Mouse (Mus musculus) hindbrain, embryonic 10.5 days (tissue): ENCODE measurements around the gene Bhlhe40. TPM values are rescaled to one million over a fixed set of nuclear protein-coding genes. Genes with fewer than 3 reads are reported as not detected.

ENCODE experiments used
- DNase-seq: peaks from one replicate; pipeline ENCODE4 v3.0.0-alpha.2; 2017; ENCODE audit warnings: low spot score
- H3K27ac ChIP-seq: fragments of 300-500 bp; sonication (generic); 2 replicates; pipeline ENCODE4 v1.5.1; 2016; ENCODE audit warnings: mild to moderate bottlenecking, moderate library complexity
- H3K27me3 ChIP-seq: fragments of 300-500 bp; sonication (generic); 2 replicates; pipeline ENCODE4 v1.6.1; 2016; ENCODE audit warnings: mild to moderate bottlenecking; ENCODE audit not compliant: poor library complexity, insufficient read depth, severe bottlenecking
- H3K36me3 ChIP-seq: fragments of 300-500 bp; sonication (generic); 2 replicates; pipeline ENCODE4 v1.6.1; 2016; ENCODE audit warnings: mild to moderate bottlenecking, moderate library complexity
- H3K4me1 ChIP-seq: fragments of 300-500 bp; sonication (generic); replicated peaks from 2 replicates; pipeline ENCODE4 v1.6.1; 2016; ENCODE audit warnings: mild to moderate bottlenecking
- H3K4me3 ChIP-seq: fragments of 300-500 bp; sonication (generic); 2 replicates; pipeline ENCODE4 v1.5.1; 2016; ENCODE audit warnings: mild to moderate bottlenecking, moderate library complexity
- H3K9me3 ChIP-seq: fragments of 300-500 bp; sonication (generic); 2 replicates; pipeline ENCODE4 v1.6.1; 2016; ENCODE audit warnings: mild to moderate bottlenecking, moderate library complexity
- WGBS: fragments of 180-500 bp; shearing (Covaris S2); methylation state at CpG from one replicate; pipeline ENCODE4 v1.1.7; 2016; 5-methylcytosine and 5-hydroxymethylcytosine counted together
- polyA plus RNA-seq: library from polyadenylated mRNA; unstranded; fragments of >200 nt; fragmentation: Nextera tagmentation; extraction: Ambion mirVana; gene quantifications from 2 replicates; pipeline ENCODE4 v1.2.1, GENCODE M21; 2016

Gene Bhlhe40
- polyA plus RNA-seq, 1 experiment from 2014 or later, result 1.7 TPM

DNA sequence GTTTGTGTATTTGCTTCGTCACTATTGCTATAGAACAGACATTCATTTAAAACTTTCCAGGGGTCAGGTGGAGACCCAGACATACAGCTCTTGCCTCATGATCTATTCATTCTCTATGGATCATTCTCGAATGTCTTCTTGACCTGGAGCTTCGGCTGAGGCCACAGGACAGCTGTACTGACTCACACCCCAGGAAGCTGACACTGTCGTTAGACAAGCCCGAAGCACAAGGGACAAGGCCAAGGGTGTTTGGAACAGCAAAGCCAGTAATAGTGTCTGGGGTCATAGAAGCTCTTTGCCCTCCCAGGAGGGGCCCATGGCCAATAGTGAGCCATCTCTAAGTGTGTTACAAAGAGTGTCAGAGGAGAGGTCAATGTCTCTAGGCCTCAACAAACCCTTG, 24.0 kb downstream of the Bhlhe40 start:
- DNase-seq, result no peak
- 70% methylated on average over 5 of the region's 5 CpGs for WGBS
- no peak overlapping the region for H3K27ac ChIP-seq
- H3K4me1 ChIP-seq, result peaks cover 4% of the 10 kb centered on the region; the same call in 1 of the 2 replicates
- no peaks in the 10 kb centered on the region for H3K9me3 ChIP-seq
- no peaks in the 10 kb centered on the region for H3K36me3 ChIP-seq
- H3K4me3 ChIP-seq, result no peak overlapping the region
- H3K27me3 ChIP-seq, result no peaks in the 10 kb centered on the region

DNA sequence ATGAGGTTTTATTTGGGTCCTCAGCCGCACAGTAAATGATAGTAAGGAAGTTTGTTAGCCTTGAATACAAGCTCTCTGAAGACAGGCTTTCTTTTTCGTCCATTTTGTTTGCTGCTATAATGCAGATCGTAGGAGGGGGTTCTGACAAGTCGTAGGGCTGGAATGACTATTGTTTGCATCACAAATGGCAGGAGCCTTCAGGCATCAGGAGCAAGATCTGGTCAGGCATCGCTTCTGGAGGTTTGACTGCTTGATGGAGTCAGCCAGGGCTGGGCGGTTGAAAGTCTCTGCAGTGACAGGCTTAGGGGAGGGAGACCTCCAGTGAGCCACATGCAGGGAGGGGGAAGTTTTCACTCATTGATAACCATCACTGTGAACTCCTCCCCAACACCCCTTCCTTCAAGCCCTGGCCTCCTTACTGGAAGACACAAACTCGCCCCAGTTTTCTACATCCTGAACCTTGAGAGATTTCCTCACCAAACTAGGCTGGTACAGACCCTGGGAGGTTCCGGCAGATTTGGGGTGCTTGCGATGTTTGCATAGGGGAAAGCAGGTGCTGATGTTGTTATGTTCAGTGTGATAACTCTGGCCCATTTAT, 25.4 kb downstream of the Bhlhe40 start:
- Histone ChIP-seq H3K27ac (no peak overlapping the region), H3K36me3 (no peaks in the 10 kb centered on the region), H3K4me1 (peaks cover 4% of the 10 kb centered on the region; the same call in 1 of the 2 replicates), H3K4me3 (no peak overlapping the region), H3K27me3 (no peaks in the 10 kb centered on the region), H3K9me3 (no peaks in the 10 kb centered on the region)
- no peak for DNase-seq
- WGBS, result 57% methylated on average over 9 of the region's 9 CpGs

DNA sequence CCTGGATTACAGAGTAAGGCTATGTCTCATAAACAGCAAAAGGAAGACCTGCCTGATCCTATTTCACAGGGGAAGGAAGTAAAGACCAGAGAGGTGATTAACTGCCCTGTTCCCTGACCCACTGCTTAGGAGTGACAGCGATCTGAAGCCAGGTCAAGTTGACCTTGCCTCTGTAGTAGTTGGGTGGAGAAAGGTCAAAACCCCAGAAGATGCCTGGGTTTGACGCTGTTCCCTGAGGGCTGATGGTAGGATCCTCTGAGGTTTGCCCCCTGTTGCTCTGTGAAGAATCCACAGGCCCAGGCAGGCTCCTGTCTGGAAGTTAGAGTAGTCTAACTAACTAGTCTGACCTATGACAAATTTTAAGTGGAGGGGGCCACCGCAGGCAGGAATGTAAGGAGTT, 26.5 kb downstream of the Bhlhe40 start:
- no peaks in the 10 kb centered on the region for H3K36me3 ChIP-seq
- no peak for DNase-seq
- WGBS, result 87% methylated on average over 3 of the region's 3 CpGs
- H3K4me1 ChIP-seq, result peaks cover 4% of the 10 kb centered on the region; the same call in 1 of the 2 replicates
- no peak overlapping the region for H3K4me3 ChIP-seq
- H3K27me3 ChIP-seq, result no peaks in the 10 kb centered on the region
- no peaks in the 10 kb centered on the region for H3K9me3 ChIP-seq
- no peak overlapping the region for H3K27ac ChIP-seq

DNA sequence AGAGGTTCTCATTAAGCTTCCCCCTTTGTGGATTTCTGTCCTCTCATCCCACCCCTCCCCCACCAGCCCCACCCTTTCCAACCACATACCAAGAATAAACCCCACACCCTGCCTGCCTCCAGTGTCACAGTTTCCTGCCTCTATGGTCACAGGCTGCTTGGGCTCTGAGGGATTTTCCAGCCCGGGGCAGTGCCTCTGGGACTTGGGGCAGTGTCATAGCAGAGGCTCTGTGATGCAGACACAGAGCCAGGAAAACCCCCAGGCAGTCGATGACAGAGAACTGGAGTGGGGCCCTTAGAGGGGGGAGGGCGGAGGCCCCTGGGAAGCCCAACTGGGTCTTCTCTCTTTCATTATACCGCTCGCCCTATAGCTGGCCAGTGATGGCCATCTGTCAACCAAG, 27.9 kb downstream of the Bhlhe40 start:
- H3K9me3 ChIP-seq, result no peaks in the 10 kb centered on the region
- H3K4me1 ChIP-seq, result peaks cover 4% of the 10 kb centered on the region; the same call in 1 of the 2 replicates
- H3K4me3 ChIP-seq, result no peak overlapping the region
- no peak for DNase-seq
- H3K27ac ChIP-seq, result no peak overlapping the region
- H3K27me3 ChIP-seq, result no peaks in the 10 kb centered on the region
- WGBS, result 75% methylated on average over 5 of the region's 5 CpGs
- H3K36me3 ChIP-seq, result no peaks in the 10 kb centered on the region

DNA sequence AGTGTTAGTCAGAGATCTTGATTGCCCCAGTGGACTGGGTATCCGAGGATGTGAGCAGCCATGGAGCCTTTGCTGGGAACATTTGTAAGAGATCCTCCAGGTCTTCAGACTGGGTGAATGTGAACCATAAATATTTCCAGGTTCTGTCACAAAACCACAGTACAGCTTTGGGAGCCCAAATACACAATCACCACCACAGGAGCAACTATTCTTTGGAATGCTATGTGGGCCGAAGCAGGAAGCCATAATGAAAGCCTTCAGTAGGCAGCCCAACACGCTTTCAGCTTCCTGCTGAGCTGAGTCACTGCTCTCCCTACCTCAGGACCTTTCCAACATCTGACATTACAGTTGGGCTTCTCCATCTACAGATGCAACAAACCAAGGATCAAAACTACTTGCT, 32.6 kb downstream of the Bhlhe40 start:
- no peak overlapping the region for H3K4me3 ChIP-seq
- no peak for DNase-seq
- H3K36me3 ChIP-seq, result no peaks in the 10 kb centered on the region
- 74% methylated on average over 3 of the region's 3 CpGs for WGBS
- H3K27me3 ChIP-seq, result no peaks in the 10 kb centered on the region
- no peaks in the 10 kb centered on the region for H3K9me3 ChIP-seq
- H3K27ac ChIP-seq, result no peak overlapping the region
- peaks cover 10% of the 10 kb centered on the region for H3K4me1 ChIP-seq

DNA sequence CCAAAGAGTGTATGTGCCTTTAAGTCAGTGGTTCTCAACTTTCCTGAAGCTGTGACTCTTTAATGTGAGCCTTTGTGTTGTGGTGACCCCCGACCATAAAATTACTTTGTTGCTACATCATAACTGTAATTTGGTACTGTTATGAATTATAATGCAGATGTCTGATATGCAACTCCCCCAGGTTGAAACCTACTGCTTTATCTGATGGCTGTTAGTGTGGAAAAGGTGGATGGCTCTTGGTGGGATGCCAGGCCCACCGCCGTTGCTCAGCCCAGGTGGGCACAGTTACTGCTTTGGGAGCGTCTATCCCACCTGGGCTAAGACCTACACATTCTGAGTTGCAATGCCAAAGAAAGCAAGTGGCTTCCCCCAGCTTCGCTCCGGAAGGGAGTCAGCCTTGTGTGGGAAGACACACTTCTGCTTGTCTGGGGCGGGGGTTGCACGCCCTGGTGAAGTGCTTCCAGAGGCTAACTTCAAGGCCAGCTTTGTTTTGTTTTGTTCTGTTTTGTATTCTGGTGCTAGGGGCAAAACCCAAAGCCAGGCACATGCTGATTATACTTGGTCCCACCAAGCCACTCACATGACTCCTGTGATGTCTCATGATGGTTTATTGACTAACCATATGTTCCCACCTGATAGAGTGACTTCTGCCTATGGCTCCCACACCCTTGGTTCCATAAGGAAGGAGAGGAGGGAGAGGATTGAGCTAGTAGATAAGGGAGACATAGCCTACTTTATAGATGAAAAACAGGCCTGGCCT, 34.7 kb downstream of the Bhlhe40 start:
- H3K27ac ChIP-seq, result no peak overlapping the region
- WGBS, result 91% methylated on average over 8 of the region's 8 CpGs
- no peaks in the 10 kb centered on the region for H3K36me3 ChIP-seq
- DNase-seq, result no peak
- peaks cover 28% of the 10 kb centered on the region for H3K4me1 ChIP-seq
- H3K9me3 ChIP-seq, result no peaks in the 10 kb centered on the region
- H3K4me3 ChIP-seq, result no peak overlapping the region
- H3K27me3 ChIP-seq, result peaks cover 9% of the 10 kb centered on the region; the same call in 1 of the 2 replicates

DNA sequence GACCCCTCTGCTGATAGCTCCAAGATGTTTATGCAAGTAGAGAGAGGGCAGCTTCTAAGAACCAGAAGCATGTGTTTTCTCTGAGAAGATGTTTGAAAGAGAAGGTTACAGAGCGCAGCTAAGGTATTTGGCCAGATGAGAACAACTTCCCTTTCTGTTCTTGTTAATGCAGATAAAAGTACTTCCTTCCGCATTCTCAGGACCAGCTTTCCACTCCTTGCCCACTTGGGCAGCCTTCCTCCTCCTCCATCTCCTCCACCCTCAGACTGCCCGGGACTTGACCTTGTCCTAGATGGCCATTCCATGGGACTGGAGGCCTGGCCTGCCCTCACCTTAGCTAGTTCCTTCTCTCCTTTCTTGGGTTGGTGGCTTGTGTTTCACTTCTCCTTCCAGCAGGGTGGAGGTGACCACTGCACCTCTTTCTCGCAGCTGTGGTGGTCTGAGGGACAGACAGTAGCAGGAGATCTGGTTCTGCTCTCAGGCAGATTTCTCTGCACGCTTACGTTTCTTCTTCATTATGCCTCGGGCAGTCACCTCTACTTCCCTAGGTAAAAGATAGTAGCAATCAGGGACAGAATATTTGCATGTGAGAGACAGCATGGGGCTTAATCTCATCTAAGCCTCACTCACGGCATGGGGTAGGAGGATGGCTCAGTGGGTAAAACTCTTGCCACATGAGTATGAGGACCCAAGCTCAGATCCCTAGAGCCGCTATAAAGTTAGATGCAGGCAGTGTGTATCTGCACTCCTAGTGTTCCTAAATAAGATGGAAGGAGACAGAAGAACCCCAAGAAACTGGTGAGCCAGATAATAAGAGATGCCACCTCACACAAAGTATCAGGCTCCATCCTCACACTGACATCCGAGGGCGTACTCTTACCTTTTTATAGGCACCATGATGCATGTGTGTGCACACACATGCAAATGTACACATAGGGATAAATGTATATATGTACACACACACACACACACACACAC, 35.7 kb downstream of the Bhlhe40 start:
- Histone ChIP-seq H3K27ac (no peak overlapping the region), H3K9me3 (no peaks in the 10 kb centered on the region), H3K4me1 (peaks cover 38% of the 10 kb centered on the region), H3K4me3 (no peak overlapping the region), H3K27me3 (peaks cover 9% of the 10 kb centered on the region; the same call in 1 of the 2 replicates), H3K36me3 (no peaks in the 10 kb centered on the region)
- WGBS, result 79% methylated on average over 11 of the region's 11 CpGs
- no peak for DNase-seq

DNA sequence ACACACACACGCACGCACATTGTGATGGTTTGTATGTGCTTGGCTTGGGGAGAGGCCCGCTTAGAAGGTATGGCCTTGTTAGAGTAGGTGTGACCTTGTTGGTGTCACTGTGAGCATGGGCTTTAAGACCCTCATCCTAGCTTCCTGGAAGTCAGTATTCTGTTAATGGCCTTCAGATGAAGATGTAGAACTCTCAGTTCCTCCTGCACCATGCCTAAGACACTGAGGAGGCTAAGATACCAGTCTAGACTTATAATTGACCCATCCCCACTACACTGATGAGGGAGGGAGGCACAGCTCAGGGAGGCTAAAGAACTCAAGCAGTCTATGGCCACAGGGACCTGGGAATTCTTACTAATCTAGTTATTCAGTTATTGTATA, 36.4 kb downstream of the Bhlhe40 start:
- peaks cover 9% of the 10 kb centered on the region; the same call in 1 of the 2 replicates for H3K27me3 ChIP-seq
- WGBS, result 98% methylated on average over 3 of the region's 3 CpGs
- DNase-seq, result no peak
- peaks cover 40% of the 10 kb centered on the region for H3K4me1 ChIP-seq
- no peaks in the 10 kb centered on the region for H3K36me3 ChIP-seq
- H3K4me3 ChIP-seq, result no peak overlapping the region
- H3K9me3 ChIP-seq, result no peaks in the 10 kb centered on the region
- H3K27ac ChIP-seq, result no peak overlapping the region

DNA sequence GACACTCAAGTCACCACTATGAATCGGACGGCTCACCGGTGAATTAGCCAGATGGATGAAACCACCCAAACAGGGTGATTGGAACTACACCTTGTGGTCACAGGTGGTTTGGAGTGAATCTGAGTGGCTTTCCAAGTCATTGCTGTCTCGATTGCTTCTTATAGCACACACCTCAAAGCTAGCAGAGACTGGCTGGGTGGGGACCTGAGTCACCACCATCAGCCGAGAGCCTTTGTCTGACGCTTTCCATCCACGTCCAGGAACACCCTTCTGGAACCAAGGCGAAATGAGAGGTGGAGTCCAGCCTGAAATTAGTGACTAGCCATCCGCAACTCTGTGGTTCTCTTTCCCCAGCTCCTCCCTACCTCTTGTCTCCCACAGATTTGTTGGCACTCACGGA, 36.9 kb downstream of the Bhlhe40 start:
- H3K4me3 ChIP-seq, result no peak overlapping the region
- H3K36me3 ChIP-seq, result no peaks in the 10 kb centered on the region
- DNase-seq, result no peak
- 87% methylated on average over 10 of the region's 10 CpGs for WGBS
- H3K9me3 ChIP-seq, result no peaks in the 10 kb centered on the region
- H3K27me3 ChIP-seq, result peaks cover 9% of the 10 kb centered on the region; the same call in 1 of the 2 replicates
- no peak overlapping the region for H3K27ac ChIP-seq
- peaks cover 43% of the 10 kb centered on the region for H3K4me1 ChIP-seq

DNA sequence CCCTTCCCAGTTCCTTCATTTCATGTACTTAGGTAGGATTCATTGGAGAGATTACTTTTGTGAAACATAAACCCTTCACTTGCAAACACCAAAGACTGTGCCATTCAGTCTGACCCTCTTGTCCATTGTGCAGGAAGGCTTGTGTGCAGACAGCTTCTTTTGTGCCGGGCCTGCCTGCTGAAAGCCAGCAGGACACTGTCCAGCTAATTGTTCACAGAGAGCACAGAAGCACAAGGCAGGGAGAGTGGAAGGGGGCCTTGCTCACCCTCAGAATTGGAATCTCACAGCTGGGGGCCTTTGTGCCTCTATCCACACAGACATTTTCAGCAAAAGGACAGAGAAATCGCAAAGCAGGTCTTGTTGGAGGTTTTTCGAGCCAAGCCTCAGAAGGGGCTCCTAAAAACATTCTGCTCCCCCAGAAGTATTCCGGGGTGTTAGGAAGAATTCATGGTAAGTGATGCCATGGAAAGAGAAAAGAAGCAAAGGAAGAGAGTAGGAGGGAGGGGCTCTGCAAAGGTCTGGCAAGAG, 38.0 kb downstream of the Bhlhe40 start:
- H3K36me3 ChIP-seq, result no peaks in the 10 kb centered on the region
- 21% methylated on average over 4 of the region's 4 CpGs for WGBS
- H3K4me1 ChIP-seq, result peaks cover 46% of the 10 kb centered on the region
- H3K4me3 ChIP-seq, result no peak overlapping the region
- H3K27ac ChIP-seq, result peak overlapping the region; percentile 82
- DNase-seq, result peak; percentile 63
- H3K27me3 ChIP-seq, result peaks cover 9% of the 10 kb centered on the region; the same call in 1 of the 2 replicates
- H3K9me3 ChIP-seq, result no peaks in the 10 kb centered on the region

DNA sequence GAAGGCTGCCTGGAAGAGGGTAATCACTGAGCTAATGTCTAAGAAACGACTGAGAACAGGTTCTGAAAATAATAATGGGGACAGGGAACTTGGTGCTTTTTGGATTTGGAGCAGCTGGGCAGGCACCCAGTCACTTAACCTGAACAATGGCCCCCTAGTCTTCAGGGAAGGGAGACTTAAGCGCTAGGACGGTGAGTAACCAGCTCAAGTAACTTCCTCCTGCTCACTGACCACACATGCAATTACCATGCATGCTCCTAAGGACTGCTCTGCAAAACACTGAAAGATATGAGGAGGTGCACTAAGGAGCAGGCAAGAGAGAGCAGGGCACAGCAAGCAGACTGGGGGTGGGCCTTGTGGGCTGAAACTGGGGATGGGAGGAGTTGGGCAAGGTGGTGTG, 39.2 kb downstream of the Bhlhe40 start:
- no peaks in the 10 kb centered on the region for H3K9me3 ChIP-seq
- peaks cover 9% of the 10 kb centered on the region; the same call in 1 of the 2 replicates for H3K27me3 ChIP-seq
- H3K27ac ChIP-seq, result peak overlapping the region; percentile 82
- no peak for DNase-seq
- 70% methylated on average over 3 of the region's 3 CpGs for WGBS
- no peak overlapping the region for H3K4me3 ChIP-seq
- peaks cover 46% of the 10 kb centered on the region for H3K4me1 ChIP-seq
- H3K36me3 ChIP-seq, result no peaks in the 10 kb centered on the region

DNA sequence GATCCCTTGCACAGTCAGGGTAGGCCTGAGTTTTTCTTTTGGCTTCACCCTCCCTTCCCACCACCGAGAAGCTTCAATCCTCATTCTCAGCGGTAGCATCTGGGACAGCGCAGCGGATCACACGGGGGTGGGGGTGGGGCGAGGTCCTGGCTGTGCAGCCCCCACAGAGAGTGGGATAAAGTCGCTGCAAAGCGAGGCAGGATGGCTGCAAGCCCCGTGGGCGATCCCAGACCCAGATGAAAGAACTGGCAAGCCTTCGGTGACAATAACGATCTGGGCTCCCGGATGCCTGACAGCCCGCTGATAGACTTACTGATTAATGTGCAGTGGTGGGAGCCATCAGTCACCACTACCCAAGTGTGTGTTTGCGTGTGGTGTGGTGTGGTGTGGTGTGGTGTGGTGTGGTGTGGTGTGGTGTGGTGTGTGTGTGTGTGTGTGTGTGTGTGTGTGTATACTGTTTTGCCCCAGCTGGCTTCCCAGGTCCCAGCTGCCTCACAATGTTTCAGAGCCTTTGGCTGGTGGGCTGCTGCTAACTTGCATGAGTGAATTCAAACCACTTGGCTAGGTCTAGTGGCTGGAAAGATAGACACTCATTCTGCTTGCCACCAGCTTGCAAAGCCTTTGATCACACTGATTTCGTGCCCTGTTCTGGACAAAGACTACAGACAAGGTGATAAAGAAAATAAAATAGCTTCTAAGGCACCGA, 40.4 kb downstream of the Bhlhe40 start:
- Histone ChIP-seq H3K27me3 (peaks cover 9% of the 10 kb centered on the region; the same call in 1 of the 2 replicates), H3K9me3 (no peaks in the 10 kb centered on the region), H3K27ac (peak overlapping the region; percentile 82), H3K36me3 (no peaks in the 10 kb centered on the region), H3K4me3 (peak overlapping the region; percentile 38), H3K4me1 (peaks cover 46% of the 10 kb centered on the region)
- 24% methylated on average over 17 of the region's 17 CpGs for WGBS
- peak; percentile 32 for DNase-seq
